Mouse (Mus musculus): ENCODE measurements at regions not wholly inside any gene's neighbourhood (a gene's known extent, or its start where the extent isn't known, plus 50 kb on each side); places are given as distances from the start of the nearest gene placed in this dataset.

DNA sequence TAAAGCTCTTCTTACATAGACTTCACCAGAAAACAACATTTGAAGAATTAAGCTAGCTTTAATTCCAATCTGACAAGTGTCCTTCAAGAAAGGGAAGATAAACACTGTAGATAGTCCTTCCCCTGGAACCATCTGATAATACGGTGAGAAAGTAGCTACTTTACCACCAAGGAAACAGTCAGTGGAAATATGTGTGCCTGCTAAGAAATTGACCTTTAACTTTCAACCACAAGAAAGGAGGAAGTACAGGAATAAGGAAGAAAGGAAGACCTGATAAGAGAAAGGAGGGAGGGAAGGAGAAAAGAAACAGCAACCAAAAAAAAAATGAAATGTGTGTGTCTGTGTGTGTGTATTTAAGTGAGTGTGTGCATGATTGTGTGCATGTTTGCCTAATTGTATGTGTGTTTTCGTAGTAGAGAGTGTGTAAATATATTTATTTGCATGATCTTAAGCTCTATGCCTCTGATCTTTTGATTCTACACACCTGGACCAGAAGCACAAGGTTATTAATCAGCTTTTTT is 831.3 kb downstream of the Pla2g4a start:
- H3K4me2 ChIP-seq (ENCODE audit: insufficient read depth, low read depth, poor library complexity, severe bottlenecking): no peak overlapping the region
- no peaks in the 10 kb centered on the region for H3K36me3 ChIP-seq (replicated peaks in 1 of 2; ENCODE audit: control insufficient read depth in 1 of 2, insufficient read depth in 1 of 2, low read length in 1 of 2)
- peaks cover 7% of the 10 kb centered on the region for H3K9me3 ChIP-seq (replicated peaks; ENCODE audit: low read length)
- H3K27ac ChIP-seq (ENCODE audit: insufficient read depth, low read depth): no peak overlapping the region
- in situ Hi-C loops (cut with MboI; ENCODE audit: low pct_ligation_motif_present, low pct_unique_long_range_greater_than_20kb, low sequenced_read_pairs) (no loop called here), dilution Hi-C loops (cut with MboI; ENCODE audit: extremely low pct_ligation_motif_present, extremely low pct_unique_long_range_greater_than_20kb, low sequenced_read_pairs) (no loop called here)
- DNase-seq (ENCODE audit: extremely low read depth): no peak
- TF ChIP-seq ETS1 (conservative IDR thresholded peaks at IDR 0.05; ENCODE audit: low read depth, low read length) (no peak), MYC (IDR thresholded peaks at IDR 0.05; ENCODE audit: low read depth, low read length) (no peak), JUND (conservative IDR thresholded peaks at IDR 0.05; ENCODE audit: low read depth, low read length) (no peak), BHLHE40 (IDR thresholded peaks at IDR 0.05; ENCODE audit: low read depth, low read length) (no peak), CHD1 (IDR thresholded peaks at IDR 0.05; ENCODE audit: low read depth, low read length) (no peak)
- H3K79me2 ChIP-seq (replicated peaks; ENCODE audit: control insufficient read depth, extremely low read depth, insufficient read depth, poor library complexity, severe bottlenecking): no peaks in the 10 kb centered on the region
- H3K27me3 ChIP-seq (replicated peaks): no peaks in the 10 kb centered on the region
- no peaks in the 10 kb centered on the region for H3K4me1 ChIP-seq (ENCODE audit: control insufficient read depth in 1 of 2, insufficient read depth in 2 of 2)
- H3K9ac ChIP-seq (ENCODE audit: insufficient read depth, low read depth): no peak overlapping the region
- H3K4me3 ChIP-seq (replicated peaks in 1 of 3; ENCODE audit: low read depth in 2 of 3, low read length in 2 of 3, poor library complexity in 1 of 3): no peak overlapping the region

DNA sequence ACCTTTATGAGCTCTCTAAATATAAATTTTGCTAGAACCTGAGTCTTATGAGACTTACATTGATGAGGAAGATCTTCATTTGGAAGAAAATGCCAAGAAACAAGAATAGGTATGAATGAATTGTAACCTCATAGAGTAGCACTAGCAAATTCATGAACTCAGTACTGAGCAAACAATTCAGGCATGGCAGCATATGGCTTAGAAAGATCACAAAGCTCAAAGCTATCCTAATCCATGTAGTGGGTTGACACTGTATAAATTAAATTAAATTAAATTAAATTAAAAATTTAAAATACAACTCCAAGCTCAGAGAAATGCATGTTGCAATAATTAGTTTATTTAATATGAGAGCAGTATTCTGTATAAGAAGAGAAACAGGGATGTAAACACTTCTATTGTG is 832.0 kb downstream of the Pla2g4a start:
- no peaks in the 10 kb centered on the region for H3K79me2 ChIP-seq (replicated peaks; ENCODE audit: control insufficient read depth, extremely low read depth, insufficient read depth, poor library complexity, severe bottlenecking)
- no peaks in the 10 kb centered on the region for H3K27me3 ChIP-seq (replicated peaks)
- H3K4me2 ChIP-seq (ENCODE audit: insufficient read depth, low read depth, poor library complexity, severe bottlenecking): no peak overlapping the region
- DNase-seq (ENCODE audit: extremely low read depth): no peak
- H3K9me3 ChIP-seq (replicated peaks; ENCODE audit: low read length): peaks cover 7% of the 10 kb centered on the region
- H3K36me3 ChIP-seq (replicated peaks in 1 of 2; ENCODE audit: control insufficient read depth in 1 of 2, insufficient read depth in 1 of 2, low read length in 1 of 2): no peaks in the 10 kb centered on the region
- no peak overlapping the region for H3K9ac ChIP-seq (ENCODE audit: insufficient read depth, low read depth)
- in situ Hi-C loops (cut with MboI; ENCODE audit: low pct_ligation_motif_present, low pct_unique_long_range_greater_than_20kb, low sequenced_read_pairs): no loop called here
- H3K27ac ChIP-seq (ENCODE audit: insufficient read depth, low read depth): no peak overlapping the region
- no peak for TF ChIP-seq E2F4 (IDR thresholded peaks at IDR 0.05; ENCODE audit: insufficient replicate concordance, low read depth, low read length)
- no peak for TF ChIP-seq MAZ (IDR thresholded peaks at IDR 0.05; ENCODE audit: low read depth, low read length)
- no peak for TF ChIP-seq BHLHE40 (IDR thresholded peaks at IDR 0.05; ENCODE audit: low read depth, low read length)
- no peak for TF ChIP-seq POLR2AphosphoS2 (IDR thresholded peaks at IDR 0.05; ENCODE audit: low read depth, low read length)
- no peak for TF ChIP-seq ZC3H11A (IDR thresholded peaks at IDR 0.05; ENCODE audit: low read depth, low read length)
- TF ChIP-seq CHD1 (IDR thresholded peaks at IDR 0.05; ENCODE audit: low read depth, low read length): no peak
- no peak for TF ChIP-seq NRF1 (IDR thresholded peaks at IDR 0.05; ENCODE audit: low read depth, low read length)
- TF ChIP-seq SMC3 (IDR thresholded peaks at IDR 0.05; ENCODE audit: low read depth, low read length): no peak
- no peak for TF ChIP-seq SIN3A (IDR thresholded peaks at IDR 0.05; ENCODE audit: low read length)
- no peak for TF ChIP-seq ETS1 (conservative IDR thresholded peaks at IDR 0.05; ENCODE audit: low read depth, low read length)
- TF ChIP-seq ZKSCAN1 (IDR thresholded peaks at IDR 0.05; ENCODE audit: borderline replicate concordance, low read depth, low read length): no peak
- no peak for TF ChIP-seq USF2 (conservative IDR thresholded peaks at IDR 0.05; ENCODE audit: low read depth, low read length)
- TF ChIP-seq TBP (conservative IDR thresholded peaks at IDR 0.05; ENCODE audit: low read depth, low read length): no peak
- TF ChIP-seq CHD2 (IDR thresholded peaks at IDR 0.05; ENCODE audit: low read length): no peak
- no peak for TF ChIP-seq EP300 (IDR thresholded peaks at IDR 0.05; ENCODE audit: low read length)
- no peak for TF ChIP-seq RAD21 (IDR thresholded peaks at IDR 0.05; ENCODE audit: low read depth, low read length)
- TF ChIP-seq TCF12 (IDR thresholded peaks at IDR 0.05; ENCODE audit: low read depth, low read length): no peak
- TF ChIP-seq ELF1 (IDR thresholded peaks at IDR 0.05; ENCODE audit: low read depth, low read length): no peak
- no peak overlapping the region for H3K4me3 ChIP-seq (replicated peaks in 1 of 3; ENCODE audit: low read depth in 2 of 3, low read length in 2 of 3, poor library complexity in 1 of 3)
- dilution Hi-C loops (cut with MboI; ENCODE audit: extremely low pct_ligation_motif_present, extremely low pct_unique_long_range_greater_than_20kb, low sequenced_read_pairs): no loop called here
- no peaks in the 10 kb centered on the region for H3K4me1 ChIP-seq (ENCODE audit: control insufficient read depth in 1 of 2, insufficient read depth in 2 of 2)
